Mouse (Mus musculus) ovary, adult 18-20 months (tissue): ENCODE data around the gene Tmem80.

Experiments
- DNase-seq: peaks from one replicate; pipeline ENCODE4 v3.0.0; 2022; ENCODE audit warnings: low spot score, mixed read lengths

Gene Tmem80

GRCm38 (mm10) chr7:141327469-141328372 lies at the start of gene Tmem80, which contains the start of gene Deaf1:
Tmem80 (plus strand) TSS chr7:141327739.
Deaf1 (minus strand) TSS chr7:141327690.
- DNase-seq, result peak; percentile 98

GRCm38 (mm10) chr7:141278766-141279590 lies 48.6 kb upstream of the Tmem80 start, which contains the start of gene Sct:
Sct (minus strand) TSS chr7:141279133.
- no peak for DNase-seq

- no peak for DNase-seq
Observed at GRCm38 (mm10) chr7:141281442-141281841, 46.1 kb upstream of the Tmem80 start.

GRCm38 (mm10) chr7:141282756-141283155 lies 44.8 kb upstream of the Tmem80 start:
- DNase-seq, result no peak

- DNase-seq, result no peak
Observed at GRCm38 (mm10) chr7:141288042-141288441, 39.5 kb upstream of the Tmem80 start.

GRCm38 (mm10) chr7:141291921-141292582 lies 35.5 kb upstream of the Tmem80 start, which contains the start of gene Drd4:
Drd4 (plus strand) TSS chr7:141292006.
- no peak for DNase-seq

GRCm38 (mm10) chr7:141292583-141293388 lies 34.8 kb upstream of the Tmem80 start:
- DNase-seq, result no peak

- no peak for DNase-seq
Observed at GRCm38 (mm10) chr7:141293852-141294471, 33.6 kb upstream of the Tmem80 start.

GRCm38 (mm10) chr7:141294479-141294878 lies 33.1 kb upstream of the Tmem80 start:
- no peak for DNase-seq

GRCm38 (mm10) chr7:141297926-141298650 lies 29.5 kb upstream of the Tmem80 start:
- no peak for DNase-seq

GRCm38 (mm10) chr7:141299175-141299574 lies 28.4 kb upstream of the Tmem80 start:
- DNase-seq, result no peak

GRCm38 (mm10) chr7:141301386-141301785 lies 26.2 kb upstream of the Tmem80 start:
- DNase-seq, result no peak

GRCm38 (mm10) chr7:141302702-141303268 lies 24.8 kb upstream of the Tmem80 start:
- no peak for DNase-seq

GRCm38 (mm10) chr7:141304537-141304936 lies 23.0 kb upstream of the Tmem80 start:
- DNase-seq, result no peak

GRCm38 (mm10) chr7:141314416-141314815 lies 13.1 kb upstream of the Tmem80 start:
- no peak for DNase-seq

GRCm38 (mm10) chr7:141315076-141315475 lies 12.5 kb upstream of the Tmem80 start:
- no peak for DNase-seq

- no peak for DNase-seq
Observed at GRCm38 (mm10) chr7:141315974-141316373, 11.6 kb upstream of the Tmem80 start.

GRCm38 (mm10) chr7:141317619-141318132 lies 9.9 kb upstream of the Tmem80 start:
- no peak for DNase-seq

GRCm38 (mm10) chr7:141319446-141319845 lies 8.1 kb upstream of the Tmem80 start:
- no peak for DNase-seq
